Mouse (Mus musculus): ENCODE measurements around the gene Slc16a1. TPM values are rescaled to one million over a fixed set of nuclear protein-coding genes. Genes with fewer than 3 reads are reported as not detected.

Gene Slc16a1
- total RNA-seq, 1 experiment = 121 TPM

- Histone ChIP-seq H3K9me3 (ENCODE audit: control insufficient read depth, insufficient read depth, low read depth, low read length) (no peaks in the 10 kb centered on the region), H3K27ac (ENCODE audit: insufficient read depth, low read depth, low read length, poor library complexity, severe bottlenecking) (no peak overlapping the region), H3K4me1 (ENCODE audit: control insufficient read depth in 2 of 2, insufficient read depth in 2 of 2, low read length in 2 of 2, poor library complexity in 1 of 2) (0 out of 4 replicates have a peak, but pooled peaks cover 0 to 1% of the 10 kb centered on the region in 2 experiments), H3K4me3 (ENCODE audit: insufficient read depth in 1 of 2, low read depth in 1 of 2, low read length in 2 of 2, poor library complexity in 1 of 2, severe bottlenecking in 1 of 2) (no peak overlapping the region), H3K9ac (ENCODE audit: insufficient read depth, low read depth, low read length, poor library complexity, severe bottlenecking) (no peak overlapping the region), H3K36me3 (ENCODE audit: control insufficient read depth, insufficient read depth, low read length, poor library complexity, severe bottlenecking) (no peaks in the 10 kb centered on the region)
- in situ Hi-C loops (cut with MboI; ENCODE audit: low sequenced_read_pairs in 2 of 2, unreplicated experiment in 2 of 2) = no loop called here
- no peak for TF ChIP-seq HCFC1 (IDR thresholded peaks at IDR 0.05; ENCODE audit: borderline replicate concordance, insufficient read depth, low read length)
- TF ChIP-seq ZC3H11A (IDR thresholded peaks at IDR 0.05; ENCODE audit: borderline replicate concordance, low read depth, low read length) = no peak
- TF ChIP-seq CHD2 (IDR thresholded peaks at IDR 0.05; ENCODE audit: low read depth, low read length) = no peak
- no peak for TF ChIP-seq ZNF384 (IDR thresholded peaks at IDR 0.05; ENCODE audit: low read depth, low read length)
- TF ChIP-seq MAFK (IDR thresholded peaks at IDR 0.05; ENCODE audit: insufficient read depth, low read depth, low read length) = no peak
- DNase-seq (ENCODE audit: low read depth, low spot score) = no peak
These were observed 37.8 kb upstream of the Slc16a1 start for GRCm38 (mm10) chr3:104600691-104601090.

- Histone ChIP-seq H3K4me3 (ENCODE audit: insufficient read depth in 1 of 2, low read depth in 1 of 2, low read length in 2 of 2, poor library complexity in 1 of 2, severe bottlenecking in 1 of 2) (no peak overlapping the region), H3K9me3 (ENCODE audit: control insufficient read depth, insufficient read depth, low read depth, low read length) (no peaks in the 10 kb centered on the region), H3K4me1 (ENCODE audit: control insufficient read depth in 2 of 2, insufficient read depth in 2 of 2, low read length in 2 of 2, poor library complexity in 1 of 2) (0 out of 4 replicates have a peak, but pooled peaks cover 0 to 1% of the 10 kb centered on the region in 2 experiments), H3K36me3 (ENCODE audit: control insufficient read depth, insufficient read depth, low read length, poor library complexity, severe bottlenecking) (no peaks in the 10 kb centered on the region), H3K9ac (ENCODE audit: insufficient read depth, low read depth, low read length, poor library complexity, severe bottlenecking) (no peak overlapping the region), H3K27ac (ENCODE audit: insufficient read depth, low read depth, low read length, poor library complexity, severe bottlenecking) (no peak overlapping the region)
- TF ChIP-seq HCFC1 (IDR thresholded peaks at IDR 0.05; ENCODE audit: borderline replicate concordance, insufficient read depth, low read length) (no peak), CHD2 (IDR thresholded peaks at IDR 0.05; ENCODE audit: low read depth, low read length) (no peak)
- no peak for DNase-seq (ENCODE audit: low read depth, low spot score)
- in situ Hi-C loops (cut with MboI; ENCODE audit: low sequenced_read_pairs in 2 of 2, unreplicated experiment in 2 of 2) = no loop called here
These were observed 36.8 kb upstream of the Slc16a1 start for GRCm38 (mm10) chr3:104601680-104602079.

GRCm38 (mm10) chr3:104609690-104610380 lies 28.6 kb upstream of the Slc16a1 start:
- H3K36me3 ChIP-seq (ENCODE audit: control insufficient read depth, insufficient read depth, low read length, poor library complexity, severe bottlenecking) = no peaks in the 10 kb centered on the region
- DNase-seq (ENCODE audit: low read depth, low spot score) = no peak
- no peak for TF ChIP-seq HCFC1 (IDR thresholded peaks at IDR 0.05; ENCODE audit: borderline replicate concordance, insufficient read depth, low read length)
- no peak for TF ChIP-seq MAFK (IDR thresholded peaks at IDR 0.05; ENCODE audit: insufficient read depth, low read depth, low read length)
- no peak for TF ChIP-seq CHD2 (IDR thresholded peaks at IDR 0.05; ENCODE audit: low read depth, low read length)
- no peak for TF ChIP-seq ZC3H11A (IDR thresholded peaks at IDR 0.05; ENCODE audit: borderline replicate concordance, low read depth, low read length)
- no peak for TF ChIP-seq ZNF384 (IDR thresholded peaks at IDR 0.05; ENCODE audit: low read depth, low read length)
- H3K4me1 ChIP-seq (ENCODE audit: control insufficient read depth in 2 of 2, insufficient read depth in 2 of 2, low read length in 2 of 2, poor library complexity in 1 of 2) = no peaks in the 10 kb centered on the region
- no peak overlapping the region for H3K4me3 ChIP-seq (ENCODE audit: insufficient read depth in 1 of 2, low read depth in 1 of 2, low read length in 2 of 2, poor library complexity in 1 of 2, severe bottlenecking in 1 of 2)
- in situ Hi-C loops (cut with MboI; ENCODE audit: low sequenced_read_pairs in 2 of 2, unreplicated experiment in 2 of 2) = no loop called here
- H3K27ac ChIP-seq (ENCODE audit: insufficient read depth, low read depth, low read length, poor library complexity, severe bottlenecking) = no peak overlapping the region
- H3K9ac ChIP-seq (ENCODE audit: insufficient read depth, low read depth, low read length, poor library complexity, severe bottlenecking) = no peak overlapping the region
- H3K9me3 ChIP-seq (ENCODE audit: control insufficient read depth, insufficient read depth, low read depth, low read length) = no peaks in the 10 kb centered on the region

GRCm38 (mm10) chr3:104610453-104611230 lies 27.8 kb upstream of the Slc16a1 start:
- Histone ChIP-seq H3K4me3 (ENCODE audit: insufficient read depth in 1 of 2, low read depth in 1 of 2, low read length in 2 of 2, poor library complexity in 1 of 2, severe bottlenecking in 1 of 2) (no peak overlapping the region), H3K27ac (ENCODE audit: insufficient read depth, low read depth, low read length, poor library complexity, severe bottlenecking) (no peak overlapping the region), H3K4me1 (ENCODE audit: control insufficient read depth in 2 of 2, insufficient read depth in 2 of 2, low read length in 2 of 2, poor library complexity in 1 of 2) (no peaks in the 10 kb centered on the region), H3K9ac (ENCODE audit: insufficient read depth, low read depth, low read length, poor library complexity, severe bottlenecking) (no peak overlapping the region), H3K36me3 (ENCODE audit: control insufficient read depth, insufficient read depth, low read length, poor library complexity, severe bottlenecking) (no peaks in the 10 kb centered on the region), H3K9me3 (ENCODE audit: control insufficient read depth, insufficient read depth, low read depth, low read length) (no peaks in the 10 kb centered on the region)
- no peak for TF ChIP-seq HCFC1 (IDR thresholded peaks at IDR 0.05; ENCODE audit: borderline replicate concordance, insufficient read depth, low read length)
- no peak for TF ChIP-seq ZC3H11A (IDR thresholded peaks at IDR 0.05; ENCODE audit: borderline replicate concordance, low read depth, low read length)
- no peak for DNase-seq (ENCODE audit: low read depth, low spot score)
- in situ Hi-C loops (cut with MboI; ENCODE audit: low sequenced_read_pairs in 2 of 2, unreplicated experiment in 2 of 2) = no loop called here

Measured in ES-E14 (cell line).